Mouse (Mus musculus): ENCODE measurements around the gene Eml1.
A peak's percentile ranks its signal among the peaks of the same experiment; 100 is the strongest.

GRCm38 (mm10) chr12:108494011-108494541 lies 123.3 kb downstream of the Eml1 start:
- no peak for TF ChIP-seq POLR2A (IDR thresholded peaks at IDR 0.05; ENCODE audit: borderline replicate concordance, control insufficient read depth, low read depth, low read length)
- TF ChIP-seq CTCF (IDR thresholded peaks at IDR 0.05; ENCODE audit: control insufficient read depth, insufficient read depth, low read length), result 0 out of 2 replicates have a peak, but pooled peaks have one; percentile 1

Measured in bone marrow, adult 2 months (tissue).